Mouse (Mus musculus): ENCODE measurements around the gene Srsf2. TPM values are rescaled to one million over a fixed set of nuclear protein-coding genes. Genes with fewer than 3 reads are reported as not detected.
"Not testable (repeated sequence)": the region's sequence is repeated elsewhere in the genome, so short reads cannot be mapped to it uniquely, and the experiment has no call there.

Gene Srsf2
- polyA plus RNA-seq, 1 experiment from 2014 or later = 621 TPM

GRCm38 (mm10) chr11:116827534-116828165 lies 25.2 kb downstream of the Srsf2 start, which contains the start of gene Mxra7:
Mxra7 (minus strand) TSS chr11:116828046.
- Histone ChIP-seq H3K4me1 (ENCODE audit: control insufficient read depth, insufficient read depth, low read length) (peaks cover 20% of the 10 kb centered on the region), H3K36me3 (ENCODE audit: control insufficient read depth, insufficient read depth, low read length) (peaks cover 3% of the 10 kb centered on the region), H3K4me3 (ENCODE audit: low read depth, low read length) (peak within 1 kb of the TSS; percentile 57), H3K9me3 (replicated peaks; ENCODE audit: control insufficient read depth, low read length) (no peaks in the 10 kb centered on the region), H3K4me2 (peak within 1 kb of the TSS; percentile 73), H3K27me3 (ENCODE audit: control insufficient read depth, insufficient read depth, low read length) (no peaks in the 10 kb centered on the region), H3K27ac (ENCODE audit: low read depth, low read length) (peak within 1 kb of the TSS; percentile 38; the same call in 1 of the 2 replicates), H3K9ac (ENCODE audit: low read depth, low read length) (peak within 1 kb of the TSS; percentile 78)
- WGBS (ENCODE audit: insufficient replicate concordance) = under 1% methylated on average over 70 of the region's 71 CpGs
- peak; percentile 46 for ATAC-seq (replicated peaks; ENCODE audit: insufficient number of reproducible peaks, low FRiP score, low TSS enrichment)

GRCm38 (mm10) chr11:116826550-116827504 lies 26.1 kb downstream of the Srsf2 start:
- H3K4me2 ChIP-seq = peak overlapping the region; percentile 73
- peak overlapping the region; percentile 57 for H3K4me3 ChIP-seq (ENCODE audit: low read depth, low read length)
- no peaks in the 10 kb centered on the region for H3K27me3 ChIP-seq (ENCODE audit: control insufficient read depth, insufficient read depth, low read length)
- no peaks in the 10 kb centered on the region; the same call in 1 of the 2 replicates for H3K36me3 ChIP-seq (ENCODE audit: control insufficient read depth, insufficient read depth, low read length)
- H3K27ac ChIP-seq (ENCODE audit: low read depth, low read length) = peak overlapping the region; percentile 38; the same call in 1 of the 2 replicates
- 41% methylated on average over 17 of the region's 17 CpGs for WGBS (ENCODE audit: insufficient replicate concordance)
- no peaks in the 10 kb centered on the region for H3K9me3 ChIP-seq (replicated peaks; ENCODE audit: control insufficient read depth, low read length)
- peaks cover 29% of the 10 kb centered on the region for H3K4me1 ChIP-seq (ENCODE audit: control insufficient read depth, insufficient read depth, low read length)
- H3K9ac ChIP-seq (ENCODE audit: low read depth, low read length) = peak overlapping the region; percentile 78
- no peak for ATAC-seq (replicated peaks; ENCODE audit: insufficient number of reproducible peaks, low FRiP score, low TSS enrichment)

- H3K36me3 ChIP-seq (ENCODE audit: control insufficient read depth, insufficient read depth, low read length) = no peaks in the 10 kb centered on the region
- H3K4me1 ChIP-seq (ENCODE audit: control insufficient read depth, insufficient read depth, low read length) = peaks cover 44% of the 10 kb centered on the region
- 60% methylated on average over 5 of the region's 5 CpGs for WGBS (ENCODE audit: insufficient replicate concordance)
- no peaks in the 10 kb centered on the region for H3K9me3 ChIP-seq (replicated peaks; ENCODE audit: control insufficient read depth, low read length)
- ATAC-seq (replicated peaks; ENCODE audit: insufficient number of reproducible peaks, low FRiP score, low TSS enrichment) = no peak
- H3K4me3 ChIP-seq (ENCODE audit: low read depth, low read length) = no peak overlapping the region
- no peak overlapping the region for H3K9ac ChIP-seq (ENCODE audit: low read depth, low read length)
- H3K27me3 ChIP-seq (ENCODE audit: control insufficient read depth, insufficient read depth, low read length) = no peaks in the 10 kb centered on the region
- H3K27ac ChIP-seq (ENCODE audit: low read depth, low read length) = peak overlapping the region; percentile 29; the same call in 1 of the 2 replicates
- H3K4me2 ChIP-seq = no peak overlapping the region
Observed at GRCm38 (mm10) chr11:116825230-116825629, 27.7 kb downstream of the Srsf2 start.

GRCm38 (mm10) chr11:116823885-116824284 lies 29.0 kb downstream of the Srsf2 start:
- H3K27ac ChIP-seq (ENCODE audit: low read depth, low read length); H3K4me3 ChIP-seq (ENCODE audit: low read depth, low read length); H3K9me3 ChIP-seq (replicated peaks; ENCODE audit: control insufficient read depth, low read length); H3K4me2 ChIP-seq; ATAC-seq (replicated peaks; ENCODE audit: insufficient number of reproducible peaks, low FRiP score, low TSS enrichment); H3K27me3 ChIP-seq (ENCODE audit: control insufficient read depth, insufficient read depth, low read length); H3K36me3 ChIP-seq (ENCODE audit: control insufficient read depth, insufficient read depth, low read length); H3K9ac ChIP-seq (ENCODE audit: low read depth, low read length): not testable (repeated sequence)
- peaks cover 47% of the 10 kb centered on the region for H3K4me1 ChIP-seq (ENCODE audit: control insufficient read depth, insufficient read depth, low read length)
- WGBS (ENCODE audit: insufficient replicate concordance) = 93% methylated on average over 10 of the region's 10 CpGs

- no peaks in the 10 kb centered on the region for H3K9me3 ChIP-seq (replicated peaks; ENCODE audit: control insufficient read depth, low read length)
Observed at GRCm38 (mm10) chr11:116823255-116823654, 29.6 kb downstream of the Srsf2 start.

GRCm38 (mm10) chr11:116822626-116823025 lies 30.3 kb downstream of the Srsf2 start:
- no peak for ATAC-seq (replicated peaks; ENCODE audit: insufficient number of reproducible peaks, low FRiP score, low TSS enrichment)
- Histone ChIP-seq H3K27ac (ENCODE audit: low read depth, low read length) (no peak overlapping the region), H3K4me1 (ENCODE audit: control insufficient read depth, insufficient read depth, low read length) (peaks cover 47% of the 10 kb centered on the region), H3K9me3 (replicated peaks; ENCODE audit: control insufficient read depth, low read length) (no peaks in the 10 kb centered on the region), H3K36me3 (ENCODE audit: control insufficient read depth, insufficient read depth, low read length) (no peaks in the 10 kb centered on the region), H3K27me3 (ENCODE audit: control insufficient read depth, insufficient read depth, low read length) (no peaks in the 10 kb centered on the region), H3K4me2 (no peak overlapping the region), H3K4me3 (ENCODE audit: low read depth, low read length) (no peak overlapping the region), H3K9ac (ENCODE audit: low read depth, low read length) (no peak overlapping the region)
- 89% methylated on average over 10 of the region's 10 CpGs for WGBS (ENCODE audit: insufficient replicate concordance)

More at GRCm38 (mm10) chr11:116823255-116823654, 29.6 kb downstream of the Srsf2 start:
- no peak for ATAC-seq (replicated peaks; ENCODE audit: insufficient number of reproducible peaks, low FRiP score, low TSS enrichment)
- Histone ChIP-seq H3K4me3 (ENCODE audit: low read depth, low read length) (no peak overlapping the region), H3K27me3 (ENCODE audit: control insufficient read depth, insufficient read depth, low read length) (no peaks in the 10 kb centered on the region), H3K4me1 (ENCODE audit: control insufficient read depth, insufficient read depth, low read length) (peaks cover 48% of the 10 kb centered on the region), H3K4me2 (no peak overlapping the region), H3K27ac (ENCODE audit: low read depth, low read length) (no peak overlapping the region), H3K36me3 (ENCODE audit: control insufficient read depth, insufficient read depth, low read length) (no peaks in the 10 kb centered on the region), H3K9ac (ENCODE audit: low read depth, low read length) (no peak overlapping the region)
- WGBS (ENCODE audit: insufficient replicate concordance) = 89% methylated on average over 2 of the region's 2 CpGs

GRCm38 (mm10) chr11:116822215-116822614 lies 30.7 kb downstream of the Srsf2 start:
- Histone ChIP-seq H3K4me2 (peak overlapping the region; percentile 43; the same call in 1 of the 2 replicates), H3K27ac (ENCODE audit: low read depth, low read length) (no peak overlapping the region), H3K4me1 (ENCODE audit: control insufficient read depth, insufficient read depth, low read length) (peaks cover 46% of the 10 kb centered on the region), H3K36me3 (ENCODE audit: control insufficient read depth, insufficient read depth, low read length) (no peaks in the 10 kb centered on the region), H3K9me3 (replicated peaks; ENCODE audit: control insufficient read depth, low read length) (no peaks in the 10 kb centered on the region), H3K9ac (ENCODE audit: low read depth, low read length) (no peak overlapping the region), H3K4me3 (ENCODE audit: low read depth, low read length) (no peak overlapping the region), H3K27me3 (ENCODE audit: control insufficient read depth, insufficient read depth, low read length) (no peaks in the 10 kb centered on the region)
- WGBS (ENCODE audit: insufficient replicate concordance) = 75% methylated on average over 10 of the region's 10 CpGs
- no peak for ATAC-seq (replicated peaks; ENCODE audit: insufficient number of reproducible peaks, low FRiP score, low TSS enrichment)

- Histone ChIP-seq H3K4me3 (ENCODE audit: low read depth, low read length) (no peak overlapping the region), H3K27me3 (ENCODE audit: control insufficient read depth, insufficient read depth, low read length) (no peaks in the 10 kb centered on the region), H3K4me2 (peak overlapping the region; percentile 43), H3K27ac (ENCODE audit: low read depth, low read length) (peak overlapping the region; percentile 77), H3K36me3 (ENCODE audit: control insufficient read depth, insufficient read depth, low read length) (no peaks in the 10 kb centered on the region), H3K4me1 (ENCODE audit: control insufficient read depth, insufficient read depth, low read length) (peaks cover 41% of the 10 kb centered on the region), H3K9ac (ENCODE audit: low read depth, low read length) (peak overlapping the region; percentile 58), H3K9me3 (replicated peaks; ENCODE audit: control insufficient read depth, low read length) (no peaks in the 10 kb centered on the region)
- no peak for ATAC-seq (replicated peaks; ENCODE audit: insufficient number of reproducible peaks, low FRiP score, low TSS enrichment)
- 45% methylated on average over 13 of the region's 13 CpGs for WGBS (ENCODE audit: insufficient replicate concordance)
Observed at GRCm38 (mm10) chr11:116821057-116821940, 31.6 kb downstream of the Srsf2 start.

Measured in heart, embryonic 11.5 days (tissue).